7 mouse cellular contexts compared by ENCODE assay signal in the genomic region with DNA sequence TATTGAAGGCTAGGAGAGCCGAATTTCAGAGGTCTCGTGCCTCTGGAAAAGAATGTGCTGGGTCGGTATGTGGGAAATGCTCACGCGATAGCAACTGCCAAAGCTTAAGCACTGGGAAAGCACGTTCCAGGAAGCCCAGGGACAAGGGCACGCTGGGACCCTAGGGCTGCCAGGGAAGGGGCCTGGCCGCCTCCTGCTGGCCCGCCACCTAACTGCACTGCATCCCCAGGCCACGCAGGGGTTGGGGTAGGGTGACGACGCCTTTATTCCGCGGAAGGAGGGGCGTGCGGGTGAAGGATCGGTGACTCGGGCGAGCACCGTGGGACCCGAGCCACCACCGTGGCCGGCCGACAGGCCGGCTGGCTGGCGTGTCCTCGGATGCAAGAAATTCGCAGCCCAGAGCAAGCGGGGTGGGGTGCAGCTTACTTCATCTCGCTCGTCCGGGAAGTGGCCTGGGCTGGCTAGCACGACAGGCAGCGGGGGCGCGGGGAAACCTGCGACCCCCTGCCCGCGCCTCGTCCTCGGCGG. TPM values are rescaled to one million over a fixed set of nuclear protein-coding genes. Genes with fewer than 3 reads are reported as not detected.
A peak's percentile ranks its signal among the peaks of the same experiment; 100 is the strongest.
DNase-seq lines count a peak whose midpoint lies in the region; ATAC-seq and TF ChIP-seq lines count a peak whose summit lies in the region.

No protein-coding gene starts in this region.

- peak; percentile 79 for ATAC-seq in hindbrain, embryonic 16.5 days
- ATAC-seq in limb, embryonic 12.5 days (ENCODE audit: insufficient number of reproducible peaks, insufficient read depth, low FRiP score, low TSS enrichment, low read depth) = peak; percentile 73
- ATAC-seq in midbrain, embryonic 13.5 days = peak; percentile 88

- intact Hi-C loops in gastrocnemius, adult 2 months (cut with DNase I) = loop anchor here (10.0 kb wide), 1 partner anchor 226 kb away; a partner anchor contains a TSS

- DNase-seq in adipocyte (ENCODE audit: low spot score) = peak; percentile 86
- DNase-seq in cerebellum, postnatal 25 days = peak; percentile 78 to 84
- DNase-seq in gastrocnemius, adult 2 months = peak; percentile 93
- peak; percentile 39 for DNase-seq in spleen, adult 12 weeks (ENCODE audit: low spot score)

- peak overlapping the region; percentile 86 for H3K9ac ChIP-seq in hindbrain, embryonic 16.5 days (ENCODE audit: low read depth, low read length)
- H3K9ac ChIP-seq in limb, embryonic 12.5 days (replicated peaks) = peak overlapping the region; percentile 87
- H3K9ac ChIP-seq in midbrain, embryonic 13.5 days (replicated peaks) = peak overlapping the region; percentile 74

- H3K27ac ChIP-seq in gastrocnemius, adult 2 months = peak overlapping the region; percentile 97
- H3K27ac ChIP-seq in hindbrain, embryonic 16.5 days (ENCODE audit: low read depth, low read length) = peak overlapping the region; percentile 91
- H3K27ac ChIP-seq in limb, embryonic 12.5 days = peak overlapping the region; percentile 97
- H3K27ac ChIP-seq in midbrain, embryonic 13.5 days = peak overlapping the region; percentile 78

- no peaks in the 10 kb centered on the region for H3K36me3 ChIP-seq in hindbrain, embryonic 16.5 days (ENCODE audit: control insufficient read depth, insufficient read depth, low read length)
- no peaks in the 10 kb centered on the region for H3K36me3 ChIP-seq in limb, embryonic 12.5 days
- H3K36me3 ChIP-seq in midbrain, embryonic 13.5 days = no peaks in the 10 kb centered on the region

- under 1% methylated on average over 36 of the region's 42 CpGs for WGBS in hindbrain, embryonic 16.5 days
- WGBS in limb, embryonic 12.5 days = under 1% methylated on average over 42 of the region's 42 CpGs
- whole genome bisulfite sequencing in midbrain, embryonic 13.5 days = under 1% methylated on average over 40 of the region's 42 CpGs

- H3K4me3 ChIP-seq in gastrocnemius, adult 2 months = peak overlapping the region; percentile 88
- H3K4me3 ChIP-seq in hindbrain, embryonic 16.5 days (ENCODE audit: low read length) = peak overlapping the region; percentile 74
- H3K4me3 ChIP-seq in limb, embryonic 12.5 days (replicated peaks) = peak overlapping the region; percentile 74
- H3K4me3 ChIP-seq in midbrain, embryonic 13.5 days (replicated peaks) = peak overlapping the region; percentile 57

- peak; percentile 81 for TF ChIP-seq CTCF in gastrocnemius, adult 2 months (IDR thresholded peaks at IDR 0.05)

- H3K27me3 ChIP-seq in hindbrain, embryonic 16.5 days (replicated peaks; ENCODE audit: control insufficient read depth, insufficient read depth, low read length) = no peaks in the 10 kb centered on the region
- H3K27me3 ChIP-seq in limb, embryonic 12.5 days = no peaks in the 10 kb centered on the region
- H3K27me3 ChIP-seq in midbrain, embryonic 13.5 days = peaks cover 3% of the 10 kb centered on the region; the same call in 1 of the 2 replicates

- peak overlapping the region; percentile 87 for H3K4me2 ChIP-seq in hindbrain, embryonic 16.5 days (ENCODE audit: low read length)
- peak overlapping the region; percentile 75 for H3K4me2 ChIP-seq in limb, embryonic 12.5 days
- H3K4me2 ChIP-seq in midbrain, embryonic 13.5 days (replicated peaks) = peak overlapping the region; percentile 79

- H3K9me3 ChIP-seq in hindbrain, embryonic 16.5 days (ENCODE audit: control insufficient read depth, low read length) = no peaks in the 10 kb centered on the region
- H3K9me3 ChIP-seq in limb, embryonic 12.5 days = no peaks in the 10 kb centered on the region
- no peaks in the 10 kb centered on the region for H3K9me3 ChIP-seq in midbrain, embryonic 13.5 days

- peaks cover 8% of the 10 kb centered on the region for H3K4me1 ChIP-seq in hindbrain, embryonic 16.5 days (ENCODE audit: control insufficient read depth, insufficient read depth, low read depth, low read length)
- H3K4me1 ChIP-seq in limb, embryonic 12.5 days (replicated peaks) = peaks cover 24% of the 10 kb centered on the region
- H3K4me1 ChIP-seq in midbrain, embryonic 13.5 days (replicated peaks) = 0 out of 2 replicates have a peak, but pooled peaks cover 6% of the 10 kb centered on the region

RNA-seq across cellular contexts. Expression of a gene that starts 0.4 kb away (rescaled TPM):
- total RNA-seq in gastrocnemius, adult 2 months (2021) = 100 to 1,000 TPM in 1 of 2 experiments, 10 to 100 TPM in 1; 41.6 to 104 TPM
- polyA plus RNA-seq in hindbrain, embryonic 16.5 days (2015; fragmentation: Nextera tagmentation; extraction: Ambion mirVana) = 2.9 and 3.5 TPM in 2 replicates
- polyA plus RNA-seq in limb, embryonic 12.5 days (2016; fragmentation: Nextera tagmentation; extraction: Ambion mirVana) = 7.0 and 10.0 TPM in 2 replicates
- polyA plus RNA-seq in midbrain, embryonic 13.5 days (2015; fragmentation: Nextera tagmentation; extraction: Ambion mirVana) = 1.7 and 1.9 TPM in 2 replicates

RNA-seq across cellular contexts. Expression of a gene that starts 53.5 kb away (rescaled TPM):
- total RNA-seq in gastrocnemius, adult 2 months (2021) = 10 to 100 TPM in 1 of 2 experiments, 1 to 10 TPM in 1; 5.5 to 16.1 TPM
- polyA plus RNA-seq in hindbrain, embryonic 16.5 days (2015; fragmentation: Nextera tagmentation; extraction: Ambion mirVana) = 10.1 TPM in 2 replicates
- polyA plus RNA-seq in limb, embryonic 12.5 days (2016; fragmentation: Nextera tagmentation; extraction: Ambion mirVana) = 17.7 and 19.1 TPM in 2 replicates
- 4.0 and 4.8 TPM in 2 replicates for polyA plus RNA-seq in midbrain, embryonic 13.5 days (2015; fragmentation: Nextera tagmentation; extraction: Ambion mirVana)

Comparison
In these comparisons a context has a peak if more than half of its experiments do, and no peak if none do; other contexts are left out.
1. Peak in every context shown above with its lines: DNase-seq, ATAC-seq, H3K4me3 ChIP-seq and H3K27ac ChIP-seq.
2. DNase-seq: peak in every context shown above with its lines; median percentile 93 in gastrocnemius, adult 2 months; 86 in adipocyte; 81 in cerebellum, postnatal 25 days; 39 in spleen, adult 12 weeks.